Mouse (Mus musculus) hindbrain, postnatal 0 days (tissue): ENCODE measurements around the gene Polr3gl. TPM values are rescaled to one million over a fixed set of nuclear protein-coding genes. Genes with fewer than 3 reads are reported as not detected.

Experiments used
- ATAC-seq: fragments of 200-750 bp; cut with Nextera tagmentation; 2 replicates; pipeline ENCODE4 v1.8.0; 2017; ENCODE audit warnings: mild to moderate bottlenecking, moderate TSS enrichment, moderate library complexity
- DNase-seq: peaks from one replicate; pipeline ENCODE4 v3.0.0-alpha.2; 2015; ENCODE audit warnings: low spot score
- H3K27ac ChIP-seq: fragments of 300-500 bp; sonication (generic); 2 replicates; pipeline ENCODE4 v1.5.1; 2014; ENCODE audit warnings: mild to moderate bottlenecking
- H3K27me3 ChIP-seq: fragments of 300-500 bp; sonication (generic); 2 replicates; pipeline ENCODE4 v1.6.1; 2014; ENCODE audit warnings: low read length, mixed read lengths; ENCODE audit not compliant: insufficient read depth
- H3K36me3 ChIP-seq: fragments of 300-500 bp; sonication (generic); 2 replicates; pipeline ENCODE4 v1.6.1; 2014; ENCODE audit warnings: low read length, mixed read lengths; ENCODE audit not compliant: insufficient read depth
- H3K4me1 ChIP-seq: fragments of 300-500 bp; sonication (generic); 2 replicates; pipeline ENCODE4 v1.6.1; 2014; ENCODE audit warnings: antibody characterized with exemption, low read length, mixed read lengths; ENCODE audit not compliant: insufficient read depth
- H3K4me2 ChIP-seq: fragments of 300-500 bp; sonication (generic); 2 replicates; pipeline ENCODE4 v1.6.1; 2014; ENCODE audit warnings: low read depth, mild to moderate bottlenecking, low read length, moderate library complexity, mixed read lengths
- H3K4me3 ChIP-seq: fragments of 300-500 bp; sonication (generic); 2 replicates; pipeline ENCODE4 v1.5.1; 2014; ENCODE audit warnings: low read length
- H3K9ac ChIP-seq: fragments of 300-500 bp; sonication (generic); replicated peaks from 2 replicates; pipeline ENCODE4 v1.6.1; 2014; ENCODE audit warnings: mild to moderate bottlenecking, low read length, moderate library complexity, mixed read lengths
- H3K9me3 ChIP-seq: fragments of 300-500 bp; sonication (generic); 2 replicates; pipeline ENCODE4 v1.6.1; 2016; ENCODE audit warnings: low read length, mixed read lengths
- CTCF ChIP-seq: IDR thresholded peaks from 2 replicates; pipeline ENCODE4 v1.5.1; 2016; ENCODE audit warnings: antibody characterized with exemption, control low read depth, low read depth
- WGBS: fragments of 180-500 bp; shearing (Covaris S2); extraction: QIAGEN DNeasy Blood & Tissue Kit; methylation state at CpG from one replicate; pipeline ENCODE4 v1.1.7; 2014; 5-methylcytosine and 5-hydroxymethylcytosine counted together
- polyA plus RNA-seq: library from polyadenylated mRNA; unstranded; fragments of >200 nt; fragmentation: Nextera tagmentation; extraction: Ambion mirVana; gene quantifications from 2 replicates; pipeline ENCODE4 v1.2.1, GENCODE M21; 2015
- total RNA-seq: library from RNA; depleted of rRNA; stranded (reverse); fragments of >200 nt; gene quantifications from 2 replicates; pipeline ENCODE4 v1.2.3, GENCODE M21; 2014; rRNA removed

Polr3gl gene
- 10.7 and 11.2 TPM in 2 replicates for total RNA-seq
- polyA plus RNA-seq: 31.9 and 32.9 TPM in 2 replicates

GRCm38 (mm10) chr3:96593790-96594560 lies at the start of gene Polr3gl:
Polr3gl (minus strand) TSS chr3:96594181.
- H3K4me3 ChIP-seq: peak within 1 kb of the TSS; percentile 68
- peak; percentile 49 for TF ChIP-seq CTCF
- H3K27ac ChIP-seq: peak within 1 kb of the TSS; percentile 87
- H3K9ac ChIP-seq: peak within 1 kb of the TSS; percentile 69
- no peaks in the 10 kb centered on the region for H3K9me3 ChIP-seq
- ATAC-seq: peak; percentile 92
- H3K4me1 ChIP-seq: peaks cover 24% of the 10 kb centered on the region
- WGBS: under 1% methylated on average over 38 of the region's 38 CpGs
- peak within 1 kb of the TSS; percentile 86 for H3K4me2 ChIP-seq
- no peaks in the 10 kb centered on the region for H3K36me3 ChIP-seq
- DNase-seq: peak; percentile 95
- no peaks in the 10 kb centered on the region for H3K27me3 ChIP-seq

- H3K4me2 ChIP-seq: no peak overlapping the region
- no peaks in the 10 kb centered on the region for H3K27me3 ChIP-seq
- WGBS: 76% methylated on average over 1 of the region's 1 CpGs
- TF ChIP-seq CTCF: peak; percentile 67
- H3K4me1 ChIP-seq: peaks cover 9% of the 10 kb centered on the region; the same call in 1 of the 2 replicates
- H3K4me3 ChIP-seq: no peak overlapping the region
- ATAC-seq (no peak), DNase-seq (peak; percentile 58)
- H3K36me3 ChIP-seq: peaks cover 31% of the 10 kb centered on the region; the same call in 1 of the 2 replicates
- no peaks in the 10 kb centered on the region for H3K9me3 ChIP-seq
- no peak overlapping the region for H3K27ac ChIP-seq
- no peak overlapping the region for H3K9ac ChIP-seq
Observed at GRCm38 (mm10) chr3:96639219-96639618, 45.2 kb upstream of the Polr3gl start.

GRCm38 (mm10) chr3:96636448-96636847 lies 42.5 kb upstream of the Polr3gl start:
- Histone ChIP-seq H3K27me3 (no peaks in the 10 kb centered on the region), H3K27ac (no peak overlapping the region), H3K4me2 (peak overlapping the region; percentile 94), H3K9me3 (no peaks in the 10 kb centered on the region), H3K36me3 (peaks cover 34% of the 10 kb centered on the region; the same call in 1 of the 2 replicates), H3K9ac (peak overlapping the region; percentile 93; the same call in 1 of the 2 replicates), H3K4me3 (peak overlapping the region; percentile 79), H3K4me1 (peaks cover 9% of the 10 kb centered on the region; the same call in 1 of the 2 replicates)
- DNase-seq (no peak), ATAC-seq (no peak)
- WGBS: 68% methylated on average over 11 of the region's 11 CpGs
- no peak for TF ChIP-seq CTCF

- peaks cover 10% of the 10 kb centered on the region; the same call in 1 of the 2 replicates for H3K4me1 ChIP-seq
- ATAC-seq (no peak), DNase-seq (no peak)
- WGBS: 11% methylated on average over 15 of the region's 15 CpGs
- H3K9ac ChIP-seq: peak overlapping the region; percentile 93
- no peak for TF ChIP-seq CTCF
- no peaks in the 10 kb centered on the region for H3K9me3 ChIP-seq
- no peaks in the 10 kb centered on the region for H3K27me3 ChIP-seq
- H3K4me3 ChIP-seq: peak overlapping the region; percentile 79
- H3K36me3 ChIP-seq: peaks cover 34% of the 10 kb centered on the region; the same call in 1 of the 2 replicates
- H3K27ac ChIP-seq: peak overlapping the region; percentile 79
- H3K4me2 ChIP-seq: peak overlapping the region; percentile 94
Observed at GRCm38 (mm10) chr3:96635906-96636305, 41.9 kb upstream of the Polr3gl start.

GRCm38 (mm10) chr3:96634928-96635879 lies 41.2 kb upstream of the Polr3gl start, which contains the start of the genes Pex11b and Gm42957:
Pex11b (plus strand) TSS chr3:96635376.
Gm42957 (plus strand) TSS chr3:96635474.
- 2% methylated on average over 60 of the region's 60 CpGs for WGBS
- Histone ChIP-seq H3K4me2 (peak within 1 kb of the TSS; percentile 94), H3K27ac (peak within 1 kb of the TSS; percentile 79), H3K9me3 (no peaks in the 10 kb centered on the region), H3K27me3 (no peaks in the 10 kb centered on the region), H3K4me1 (peaks cover 13% of the 10 kb centered on the region; the same call in 1 of the 2 replicates), H3K4me3 (peak within 1 kb of the TSS; percentile 79), H3K9ac (peak within 1 kb of the TSS; percentile 93), H3K36me3 (peaks cover 34% of the 10 kb centered on the region; the same call in 1 of the 2 replicates)
- DNase-seq (peak; percentile 88), ATAC-seq (peak; percentile 90)
- TF ChIP-seq CTCF: peak; percentile 62

- no peak for DNase-seq
- no peak for ATAC-seq
- H3K9me3 ChIP-seq: no peaks in the 10 kb centered on the region
- 75% methylated on average over 1 of the region's 1 CpGs for WGBS
- H3K27me3 ChIP-seq: no peaks in the 10 kb centered on the region
- no peak overlapping the region for H3K9ac ChIP-seq
- H3K4me3 ChIP-seq: no peak overlapping the region
- H3K4me1 ChIP-seq: peaks cover 13% of the 10 kb centered on the region; the same call in 1 of the 2 replicates
- no peak overlapping the region for H3K4me2 ChIP-seq
- H3K36me3 ChIP-seq: peaks cover 27% of the 10 kb centered on the region; the same call in 1 of the 2 replicates
- H3K27ac ChIP-seq: no peak overlapping the region
- no peak for TF ChIP-seq CTCF
Observed at GRCm38 (mm10) chr3:96634015-96634414, 40.0 kb upstream of the Polr3gl start.
